Mouse (Mus musculus) MEL (cell line): ENCODE data around the gene Usf2. TPM values are rescaled to one million over a fixed set of nuclear protein-coding genes. Genes with fewer than 3 reads are reported as not detected.

ENCODE experiments used
- DNase-seq: peaks from one replicate; pipeline ENCODE4 v3.0.0; 2011; ENCODE audit warnings: low read depth, low spot score
- H3K27ac ChIP-seq: 2 replicates; pipeline ENCODE4 v1.5.1; 2012; ENCODE audit warnings: low read depth, mild to moderate bottlenecking, control low read depth, low read length, moderate library complexity; ENCODE audit not compliant: control insufficient read depth
- H3K27me3 ChIP-seq, 2 experiments: fragments of 150-350 bp in 1 of 2; sonication (generic) in 1 of 2; 2 replicates each; pipeline ENCODE4 v1.6.1; 2012; ENCODE audit warnings: low read length in 2 of 2, mild to moderate bottlenecking in 2 of 2, improper control_type of control experiment in 1 of 2, moderate library complexity in 1 of 2; ENCODE audit not compliant: insufficient read depth in 2 of 2, control insufficient read depth in 1 of 2
- H3K36me3 ChIP-seq, 2 experiments: 2 replicates each; pipeline ENCODE4 v1.6.1; 2012 to 2014; ENCODE audit warnings: low read length in 2 of 2, improper control_type of control experiment in 1 of 2, inconsistent platforms in 1 of 2, mild to moderate bottlenecking in 1 of 2; ENCODE audit not compliant: insufficient read depth in 2 of 2, control insufficient read depth in 1 of 2
- H3K4me1 ChIP-seq, 2 experiments: fragments of 150-350 bp in 1 of 2; sonication (generic) in 1 of 2; 2 replicates each; pipeline ENCODE4 v1.6.1; 2012; ENCODE audit warnings: low read length in 2 of 2, improper control_type of control experiment in 1 of 2, mild to moderate bottlenecking in 1 of 2; ENCODE audit not compliant: insufficient read depth in 2 of 2, control insufficient read depth in 1 of 2
- H3K4me3 ChIP-seq, 2 experiments: fragments of 150-350 bp in 1 of 2; sonication (generic) in 1 of 2; 2 replicates each; pipeline ENCODE4 v1.5.1; 2012; ENCODE audit warnings: low read depth in 2 of 2, low read length in 2 of 2, mild to moderate bottlenecking in 2 of 2, moderate library complexity in 2 of 2, control low read depth in 1 of 2, improper control_type of control experiment in 1 of 2; ENCODE audit not compliant: control insufficient read depth in 1 of 2, insufficient read depth in 1 of 2
- H3K79me2 ChIP-seq: 2 replicates; pipeline ENCODE4 v1.6.1; 2012; ENCODE audit warnings: mild to moderate bottlenecking, low read length, moderate library complexity; ENCODE audit not compliant: control insufficient read depth, poor library complexity, insufficient read depth
- H3K9ac ChIP-seq: 2 replicates; pipeline ENCODE4 v1.6.1; 2012; ENCODE audit warnings: low read depth, mild to moderate bottlenecking, control low read depth, low read length, moderate library complexity; ENCODE audit not compliant: control insufficient read depth, poor library complexity, severe bottlenecking
- H3K9me3 ChIP-seq: fragments of 150-350 bp; sonication (generic); replicated peaks from 2 replicates; pipeline ENCODE4 v1.6.1; 2012; ENCODE audit warnings: mild to moderate bottlenecking, low read length, improper control_type of control experiment, moderate library complexity; ENCODE audit not compliant: insufficient read depth
- CHD1 ChIP-seq: IDR thresholded peaks from 2 replicates; pipeline ENCODE4 v1.6.1; 2012; ENCODE audit warnings: low read depth, mild to moderate bottlenecking, inconsistent platforms, low read length, improper control_type of control experiment
- CHD2 ChIP-seq: IDR thresholded peaks from 2 replicates; pipeline ENCODE4 v1.6.1; 2011; ENCODE audit warnings: low read length, improper control_type of control experiment
- E2F4 ChIP-seq: IDR thresholded peaks from 2 replicates; pipeline ENCODE4 v1.6.1; 2011; ENCODE audit warnings: low read depth, low read length, improper control_type of control experiment, borderline replicate concordance
- EP300 ChIP-seq, 2 experiments: IDR thresholded peaks; 2 replicates each; pipeline ENCODE4 v1.6.1; 2011; ENCODE audit warnings: improper control_type of control experiment in 2 of 2, low read length in 2 of 2, low read depth in 1 of 2, mild to moderate bottlenecking in 1 of 2
- GABPA ChIP-seq: IDR thresholded peaks from 2 replicates; pipeline ENCODE4 v1.6.1; 2012; ENCODE audit warnings: low read depth, mild to moderate bottlenecking, inconsistent platforms, low read length, improper control_type of control experiment, moderate library complexity
- GATA1 ChIP-seq: IDR thresholded peaks from 2 replicates; pipeline ENCODE4 v1.6.1; 2011; ENCODE audit warnings: low read depth, low read length, improper control_type of control experiment
- HCFC1 ChIP-seq: IDR thresholded peaks from 2 replicates; pipeline ENCODE4 v1.6.1; 2012; ENCODE audit warnings: low read depth, mild to moderate bottlenecking, inconsistent platforms, low read length, improper control_type of control experiment, moderate library complexity
- JUND ChIP-seq: IDR thresholded peaks from 2 replicates; pipeline ENCODE4 v1.6.1; 2011; ENCODE audit warnings: low read depth, mild to moderate bottlenecking, improper control_type of control experiment, low read length
- KAT2A ChIP-seq: conservative IDR thresholded peaks from 2 replicates; pipeline ENCODE4 v1.6.1; 2012; ENCODE audit warnings: low read depth, low read length, improper control_type of control experiment, inconsistent platforms
- MAFK ChIP-seq: IDR thresholded peaks from 2 replicates; pipeline ENCODE4 v1.6.1; 2011; ENCODE audit warnings: low read depth, mild to moderate bottlenecking, low read length, improper control_type of control experiment, borderline replicate concordance
- MAX ChIP-seq: IDR thresholded peaks from 2 replicates; pipeline ENCODE4 v1.6.1; 2011; ENCODE audit warnings: low read length, improper control_type of control experiment
- MAZ ChIP-seq: IDR thresholded peaks from 2 replicates; pipeline ENCODE4 v1.6.1; 2012; ENCODE audit warnings: low read depth, mild to moderate bottlenecking, inconsistent platforms, low read length, improper control_type of control experiment
- MEF2A ChIP-seq: IDR thresholded peaks from 2 replicates; pipeline ENCODE4 v1.6.1; 2014; ENCODE audit warnings: low read depth, mild to moderate bottlenecking, inconsistent platforms, low read length, improper control_type of control experiment; ENCODE audit not compliant: poor library complexity, insufficient replicate concordance, severe bottlenecking; ENCODE audit errors: extremely low read depth
- MXI1 ChIP-seq: IDR thresholded peaks from 2 replicates; pipeline ENCODE4 v1.6.1; 2011; ENCODE audit warnings: mild to moderate bottlenecking, low read depth, low read length, improper control_type of control experiment
- MYB ChIP-seq: IDR thresholded peaks from 2 replicates; pipeline ENCODE4 v1.6.1; 2011; ENCODE audit warnings: mild to moderate bottlenecking, low read depth, low read length, improper control_type of control experiment
- MYC ChIP-seq: IDR thresholded peaks from 2 replicates; pipeline ENCODE4 v1.6.1; 2011; ENCODE audit warnings: low read depth, mild to moderate bottlenecking, low read length, improper control_type of control experiment, moderate library complexity
- POLR2AphosphoS2 ChIP-seq: IDR thresholded peaks from 2 replicates; pipeline ENCODE4 v1.6.1; 2011; ENCODE audit warnings: low read length, improper control_type of control experiment
- POLR2AphosphoS5 ChIP-seq: IDR thresholded peaks from 2 replicates; pipeline ENCODE4 v1.6.1; 2012; ENCODE audit warnings: low read depth, borderline replicate concordance, mild to moderate bottlenecking, inconsistent platforms, low read length, moderate library complexity, mixed read lengths
- RAD21 ChIP-seq: IDR thresholded peaks from 2 replicates; pipeline ENCODE4 v1.6.1; 2011; ENCODE audit warnings: mild to moderate bottlenecking, low read depth, low read length, improper control_type of control experiment
- SIN3A ChIP-seq: IDR thresholded peaks from 2 replicates; pipeline ENCODE4 v1.6.1; 2012; ENCODE audit warnings: low read length, improper control_type of control experiment, inconsistent platforms
- SMC3 ChIP-seq: IDR thresholded peaks from 2 replicates; pipeline ENCODE4 v1.6.1; 2011; ENCODE audit warnings: low read depth, low read length, improper control_type of control experiment
- TAL1 ChIP-seq: IDR thresholded peaks from 2 replicates; pipeline ENCODE4 v1.6.1; 2012; ENCODE audit warnings: mild to moderate bottlenecking, inconsistent platforms, low read length, moderate library complexity, mixed read lengths
- TCF12 ChIP-seq: IDR thresholded peaks from 2 replicates; pipeline ENCODE4 v1.6.1; 2014; ENCODE audit warnings: low read depth, mild to moderate bottlenecking, inconsistent platforms, low read length, improper control_type of control experiment, moderate library complexity
- ZKSCAN1 ChIP-seq: IDR thresholded peaks from 2 replicates; pipeline ENCODE4 v1.6.1; 2012; ENCODE audit warnings: low read depth, mild to moderate bottlenecking, inconsistent platforms, low read length, improper control_type of control experiment, moderate library complexity
- ZMIZ1 ChIP-seq: IDR thresholded peaks from 2 replicates; pipeline ENCODE4 v1.6.1; 2012; ENCODE audit warnings: low read depth, mild to moderate bottlenecking, inconsistent platforms, low read length, improper control_type of control experiment, moderate library complexity
- ZNF384 ChIP-seq: IDR thresholded peaks from 2 replicates; pipeline ENCODE4 v1.6.1; 2012; ENCODE audit warnings: low read depth, mild to moderate bottlenecking, inconsistent platforms, low read length, improper control_type of control experiment
- polyA plus RNA-seq, 2 experiments: library from polyadenylated mRNA; stranded (reverse) in 1 of 2; unstranded in 1 of 2; fragments of >175 nt in 1 of 2; fragments of >200 nt in 1 of 2; gene quantifications; 2 replicates each; pipeline versions ENCODE4 v1.2.1 to v1.2.4; 2012; ENCODE audit warnings: low replicate concordance in 2 of 2, low read depth in 1 of 2; ENCODE audit not compliant: insufficient read length in 2 of 2, insufficient read depth in 1 of 2, missing spikeins in 1 of 2
- total RNA-seq: library from RNA; depleted of rRNA; stranded (reverse); fragments of 300-350 nt; gene quantifications from 2 replicates; pipeline ENCODE4 v1.2.3, GENCODE M21; 2012

Usf2 gene
- total and polyA plus RNA-seq, 3 experiments: 43.0 to 144 TPM; not detected in 1

GRCm38 (mm10) chr7:30964366-30964765 is 7.8 kb upstream of the Usf2 start:
- no peak overlapping the region for H3K4me3 ChIP-seq
- no peak overlapping the region for H3K27ac ChIP-seq
- TF ChIP-seq TCF12 (no peak), EP300 (IDR thresholded peaks at IDR 0.05; ENCODE audit: low read depth in 1 of 2, low read length in 2 of 2) (no peak), MAFK (no peak), MXI1 (no peak), GATA1 (no peak), SMC3 (no peak), GABPA (no peak), E2F4 (no peak), MEF2A (no peak), MYC (no peak), MAX (no peak), ZKSCAN1 (no peak), CHD2 (no peak), MAZ (no peak), ZNF384 (no peak)
- H3K27me3 ChIP-seq: peaks cover 0 to 3% of the 10 kb centered on the region in 2 experiments; a peak in 3 of 4 replicates
- no peaks in the 10 kb centered on the region for H3K9me3 ChIP-seq
- no peak for DNase-seq
- H3K4me1 ChIP-seq: no peaks in the 10 kb centered on the region
- H3K79me2 ChIP-seq: no peaks in the 10 kb centered on the region
- H3K9ac ChIP-seq: no peak overlapping the region
- H3K36me3 ChIP-seq: no peaks in the 10 kb centered on the region

- Histone ChIP-seq H3K4me3 (no peak overlapping the region), H3K9me3 (no peaks in the 10 kb centered on the region), H3K27me3 (peaks cover 0 to 1% of the 10 kb centered on the region in 2 experiments; a peak in 3 of 4 replicates)
- DNase-seq: no peak
- TF ChIP-seq CHD1 (no peak), RAD21 (no peak), MYB (no peak), ZKSCAN1 (no peak), SMC3 (no peak), ZMIZ1 (no peak), KAT2A (no peak), HCFC1 (no peak), POLR2AphosphoS5 (no peak), E2F4 (no peak), TAL1 (no peak), JUND (no peak), SIN3A (no peak), MAX (no peak), MAFK (no peak), POLR2AphosphoS2 (no peak), MXI1 (no peak), EP300 (IDR thresholded peaks at IDR 0.05; ENCODE audit: low read depth in 1 of 2, low read length in 2 of 2) (no peak), TCF12 (no peak)
- TF ChIP-seq, all 39 proteins: peak for 0
- Histone ChIP-seq H3K4me1 (peaks cover 0 to 3% of the 10 kb centered on the region in 2 experiments; a peak in 1 of 4 replicates), H3K9ac (no peak overlapping the region), H3K79me2 (peaks cover 1% of the 10 kb centered on the region; the same call in 1 of the 2 replicates), H3K36me3 (peaks cover 0 to 5% of the 10 kb centered on the region in 2 experiments; a peak in 2 of 4 replicates), H3K27ac (no peak overlapping the region)
These were observed 6.3 kb upstream of the Usf2 start for GRCm38 (mm10) chr7:30962862-30963261.
